Mouse (Mus musculus) cerebellum, postnatal 25 days (tissue): Measurements from ENCODE around the gene Olfr154.
"Not testable (repeated sequence)": the region's sequence is repeated elsewhere in the genome, so short reads cannot be mapped to it uniquely, and the experiment has no call there.

Source experiments
- DNase-seq, 2 experiments: peaks; one replicate each; pipeline ENCODE4 v3.0.0; 2021; ENCODE audit warnings: mixed read lengths in 2 of 2

The Olfr154 gene

GRCm38 (mm10) chr2:85664355-85664754 is at the start of gene Olfr154:
Gene Olfr154, minus strand, starts transcription at chr2:85664455.
- not testable (repeated sequence) for DNase-seq

DNA sequence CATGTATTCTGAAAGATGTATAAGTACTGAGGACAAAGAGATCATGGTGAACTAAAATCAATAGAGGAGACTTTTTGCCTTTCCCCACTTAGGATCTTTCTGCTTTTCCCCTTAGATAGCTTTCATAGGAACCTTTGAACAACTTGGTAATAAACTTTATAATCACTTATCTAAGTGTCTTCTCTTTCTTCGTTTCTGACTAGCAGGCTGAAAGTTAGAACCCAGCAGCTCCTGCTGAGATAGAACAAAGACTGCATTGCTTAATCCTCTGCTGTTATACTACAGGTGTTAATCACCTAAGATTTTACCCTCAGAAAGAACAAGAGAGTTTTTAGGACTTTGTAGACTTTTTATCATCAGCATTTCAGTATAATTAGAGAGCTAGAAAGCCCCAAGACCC is 46.9 kb upstream of the Olfr154 start:
- DNase-seq: no peak

GRCm38 (mm10) chr2:85710680-85711079 is 46.4 kb upstream of the Olfr154 start:
- DNase-seq: not testable (repeated sequence)

DNA sequence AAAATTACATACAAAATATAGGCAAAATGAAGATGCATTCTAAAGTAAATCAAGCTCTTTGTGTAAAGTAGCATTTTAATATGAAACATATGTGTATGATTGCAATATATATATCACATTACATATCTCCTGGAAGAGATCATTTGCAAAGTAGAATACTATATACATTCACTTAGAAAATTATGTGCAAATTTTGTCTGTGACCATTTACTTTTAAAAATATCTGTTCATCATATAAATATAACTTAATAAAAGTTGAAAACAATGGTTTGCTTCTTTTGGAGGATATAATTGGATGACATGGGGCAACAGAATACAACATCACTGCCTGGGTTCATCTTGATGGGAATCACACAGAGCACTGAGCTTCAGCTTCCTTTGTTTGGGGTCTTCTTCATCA is 24.9 kb upstream of the Olfr154 start, which contains the start of gene Olfr1008:
Gene Olfr1008 (plus strand): TSS at position 301 of the 400 bp plus-strand sequence.
- DNase-seq: no peak

GRCm38 (mm10) chr2:85678667-85679066 is 14.4 kb upstream of the Olfr154 start, which contains the start of gene Olfr1006:
Gene Olfr1006, minus strand, starts transcription at chr2:85678767.
- DNase-seq: no peak

- no peak for DNase-seq
These were observed 13.7 kb downstream of the Olfr154 start, which contains the start of gene Olfr1002 for GRCm38 (mm10) chr2:85650604-85651003. Gene Olfr1002, minus strand, starts transcription at chr2:85650704.
